Mouse (Mus musculus) kidney, adult 2 months (tissue): ENCODE measurements around the gene Mthfsd.

ENCODE experiments used
- CTCF ChIP-seq: fragments of 200-500 bp; conservative IDR thresholded peaks from 2 replicates; pipeline ENCODE4 v1.5.1; 2011; ENCODE audit warnings: low read depth, mild to moderate bottlenecking, control low read depth, low read length, moderate library complexity, mixed read lengths; ENCODE audit not compliant: insufficient read depth, insufficient read length
- POLR2A ChIP-seq: fragments of 200-500 bp; IDR thresholded peaks from one replicate; pipeline ENCODE4 v1.6.1; 2011; ENCODE audit warnings: low read depth, low read length, control low read depth

DNA sequence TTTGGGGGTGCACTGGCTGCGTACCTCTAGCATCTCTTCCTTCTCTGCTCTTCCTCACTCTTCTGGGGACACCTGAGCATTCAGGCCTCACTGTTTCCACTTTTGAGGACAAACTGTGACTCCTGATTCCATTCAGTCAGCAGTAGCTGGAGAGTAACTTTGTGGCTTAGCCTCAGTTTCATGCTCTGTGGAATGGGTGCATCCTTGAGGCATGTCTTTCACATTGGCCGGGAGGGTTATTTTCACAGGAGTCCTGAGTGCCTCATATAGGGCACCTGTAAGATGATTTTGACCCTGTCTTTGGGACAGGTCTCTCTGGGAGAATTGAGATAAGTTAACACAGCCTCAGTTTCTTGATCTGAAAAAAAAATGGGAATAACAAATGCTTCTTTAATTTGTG is 14.9 kb upstream of the Mthfsd start:
- TF ChIP-seq CTCF (no peak), POLR2A (no peak)
